Mouse (Mus musculus): ENCODE measurements around the gene Ppp1r2.

DNA sequence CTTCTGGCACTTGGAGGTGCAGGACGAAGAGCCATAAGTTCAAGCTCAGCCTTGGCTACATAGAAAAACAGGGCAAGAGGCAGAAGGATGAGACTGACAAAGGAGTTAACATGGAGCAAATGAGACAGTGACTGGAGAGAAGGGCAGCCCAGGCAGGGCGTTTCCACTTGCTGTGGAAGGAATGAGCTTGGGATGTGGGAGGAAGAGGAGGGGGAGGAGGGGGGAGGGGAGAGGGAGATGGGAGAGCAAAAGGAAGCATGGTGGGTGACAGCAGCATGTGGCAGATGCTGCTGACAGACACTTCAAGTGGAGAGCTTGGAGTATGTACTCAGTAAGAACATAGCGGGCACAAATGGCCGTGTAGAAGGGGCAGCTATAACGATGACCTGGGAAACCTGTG, 36.8 kb downstream of the Ppp1r2 start:
- TF ChIP-seq POLR2A (IDR thresholded peaks at IDR 0.05; ENCODE audit: borderline replicate concordance, extremely low read depth, insufficient read depth, insufficient read length, poor library complexity, severe bottlenecking) (no peak), CTCF (IDR thresholded peaks at IDR 0.05; ENCODE audit: borderline replicate concordance, extremely low read depth, insufficient read depth, insufficient read length) (no peak)
